Mouse (Mus musculus) forebrain, embryonic 14.5 days (tissue): Measurements from ENCODE around the gene Phf20. TPM values are rescaled to one million over a fixed set of nuclear protein-coding genes. Genes with fewer than 3 reads are reported as not detected.
"Not testable (repeated sequence)": the region's sequence is repeated elsewhere in the genome, so short reads cannot be mapped to it uniquely, and the experiment has no call there.

Source experiments
- ATAC-seq: fragments of 200-750 bp; cut with Nextera tagmentation; 2 replicates; pipeline ENCODE4 v1.8.0; 2017; ENCODE audit warnings: mild to moderate bottlenecking, moderate library complexity
- DNase-seq: peaks from one replicate; pipeline ENCODE4 v3.0.0-alpha.2; 2015; ENCODE audit warnings: low spot score
- H3K27ac ChIP-seq: fragments of 300-500 bp; sonication (generic); 2 replicates; pipeline ENCODE4 v1.5.1; 2014; ENCODE audit warnings: low read depth, mild to moderate bottlenecking, control low read depth, low read length, moderate library complexity
- H3K27me3 ChIP-seq: fragments of 300-500 bp; sonication (generic); replicated peaks from 2 replicates; pipeline ENCODE4 v1.6.1; 2014; ENCODE audit warnings: low read length, control low read depth, mixed read lengths; ENCODE audit not compliant: control insufficient read depth, insufficient read depth
- H3K36me3 ChIP-seq: fragments of 300-500 bp; sonication (generic); 2 replicates; pipeline ENCODE4 v1.6.1; 2014; ENCODE audit warnings: low read length, control low read depth; ENCODE audit not compliant: control insufficient read depth, insufficient read depth
- H3K4me1 ChIP-seq: fragments of 300-500 bp; sonication (generic); 2 replicates; pipeline ENCODE4 v1.6.1; 2014; ENCODE audit warnings: antibody characterized with exemption, low read length, control low read depth; ENCODE audit not compliant: control insufficient read depth, insufficient read depth
- H3K4me2 ChIP-seq: fragments of 300-500 bp; sonication (generic); 2 replicates; pipeline ENCODE4 v1.6.1; 2014; ENCODE audit warnings: mild to moderate bottlenecking, control low read depth, low read length
- H3K4me3 ChIP-seq: fragments of 300-500 bp; sonication (generic); 2 replicates; pipeline ENCODE4 v1.5.1; 2014; ENCODE audit warnings: low read depth, low read length, control low read depth
- H3K9ac ChIP-seq: fragments of 300-500 bp; sonication (generic); 2 replicates; pipeline ENCODE4 v1.6.1; 2014; ENCODE audit warnings: mild to moderate bottlenecking, low read length, control low read depth, moderate library complexity
- H3K9me3 ChIP-seq: fragments of 300-500 bp; sonication (generic); replicated peaks from 2 replicates; pipeline ENCODE4 v1.6.1; 2016; ENCODE audit warnings: low read length, control low read depth, mixed read lengths; ENCODE audit not compliant: control insufficient read depth
- WGBS: fragments of 180-500 bp; shearing (Covaris S2); extraction: QIAGEN DNeasy Blood & Tissue Kit; methylation state at CpG from one replicate; pipeline ENCODE4 v1.1.7; 2014; 5-methylcytosine and 5-hydroxymethylcytosine counted together
- polyA plus RNA-seq: library from polyadenylated mRNA; unstranded; fragments of >200 nt; fragmentation: Nextera tagmentation; extraction: Ambion mirVana; gene quantifications from 2 replicates; pipeline ENCODE4 v1.2.1, GENCODE M21; 2014

Gene Phf20
- polyA plus RNA-seq, 1 experiment from 2014 or later, result 121 TPM

DNA sequence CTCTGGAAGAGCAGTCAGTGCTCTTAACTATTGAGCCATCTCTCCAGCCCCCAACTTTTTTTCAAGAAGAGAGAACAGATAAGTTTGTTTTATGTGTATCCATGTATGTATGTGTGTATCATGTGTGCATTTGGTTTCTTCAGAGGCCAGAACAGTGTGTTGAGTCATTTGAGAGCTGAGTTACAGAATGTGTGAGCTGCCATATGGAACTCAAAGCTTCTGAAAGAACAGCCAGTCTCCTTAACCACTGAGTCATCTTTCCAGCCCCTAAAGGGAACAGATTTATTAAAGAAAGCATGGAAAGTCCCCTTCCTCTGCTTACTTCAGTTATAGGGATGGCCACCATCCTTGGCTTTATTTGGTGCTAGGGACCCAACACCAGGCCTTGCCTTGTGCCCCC, 25.8 kb downstream of the Phf20 start:
- H3K36me3 ChIP-seq, result peaks cover 38% of the 10 kb centered on the region
- H3K9ac ChIP-seq, result no peak overlapping the region
- no peak overlapping the region for H3K4me2 ChIP-seq
- H3K27ac ChIP-seq, result no peak overlapping the region
- ATAC-seq, result no peak
- H3K4me1 ChIP-seq, result no peaks in the 10 kb centered on the region
- H3K27me3 ChIP-seq, result no peaks in the 10 kb centered on the region
- H3K9me3 ChIP-seq, result no peaks in the 10 kb centered on the region
- H3K4me3 ChIP-seq, result no peak overlapping the region
- DNase-seq, result no peak

DNA sequence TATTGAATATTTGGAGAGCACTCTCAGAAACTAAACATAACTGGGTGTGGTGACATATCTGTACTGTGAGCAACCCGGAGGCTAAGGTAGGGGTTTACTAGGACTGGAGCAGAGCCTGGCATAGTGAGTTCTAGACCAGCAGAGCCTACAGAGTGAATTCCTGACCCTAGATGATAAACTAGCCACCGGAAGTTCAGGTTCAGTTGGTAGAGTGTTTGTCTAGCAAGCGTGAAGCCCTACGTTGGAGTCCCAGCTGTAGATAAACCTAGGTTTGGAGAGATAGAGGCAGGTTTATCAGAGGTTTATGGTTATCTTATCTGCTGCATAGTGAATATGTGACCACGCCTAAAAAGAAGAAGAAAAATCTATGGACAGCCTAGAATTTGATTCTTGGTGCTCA, 27.8 kb downstream of the Phf20 start:
- Histone ChIP-seq H3K4me1 (no peaks in the 10 kb centered on the region), H3K9ac (no peak overlapping the region), H3K9me3 (no peaks in the 10 kb centered on the region), H3K27ac (no peak overlapping the region), H3K4me3 (no peak overlapping the region), H3K4me2 (no peak overlapping the region), H3K27me3 (no peaks in the 10 kb centered on the region), H3K36me3 (peaks cover 42% of the 10 kb centered on the region)
- DNase-seq (no peak), ATAC-seq (no peak)
- 96% methylated on average over 5 of the region's 5 CpGs for WGBS

- ATAC-seq (no peak), DNase-seq (no peak)
- Histone ChIP-seq H3K4me3 (no peak overlapping the region), H3K4me1 (no peaks in the 10 kb centered on the region), H3K27me3 (no peaks in the 10 kb centered on the region), H3K27ac (no peak overlapping the region), H3K4me2 (no peak overlapping the region), H3K9ac (no peak overlapping the region), H3K9me3 (no peaks in the 10 kb centered on the region), H3K36me3 (peaks cover 48% of the 10 kb centered on the region)
- WGBS, result 97% methylated on average over 1 of the region's 1 CpGs
These were observed 31.4 kb downstream of the Phf20 start for GRCm38 (mm10) chr2:156227689-156228088.

DNA sequence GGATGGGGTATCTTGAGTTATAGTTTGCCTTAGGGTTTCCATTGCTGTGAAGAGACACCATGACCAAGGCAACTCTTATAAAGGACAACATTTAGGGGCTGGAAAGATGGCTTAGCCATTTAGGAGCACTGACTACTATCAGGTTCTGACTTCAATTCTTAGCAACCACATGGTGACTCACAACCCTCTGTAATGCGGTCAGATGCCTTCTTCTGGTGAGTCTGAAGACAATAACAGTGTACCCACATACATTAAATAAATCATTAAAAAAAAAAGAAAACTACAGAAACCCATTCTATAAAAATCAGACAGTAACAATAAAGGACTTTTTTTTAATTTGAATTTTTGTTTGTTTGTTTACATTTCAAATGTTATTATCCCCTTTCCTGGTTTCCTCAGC, 32.9 kb downstream of the Phf20 start:
- DNase-seq (no peak), ATAC-seq (no peak)
- no peaks in the 10 kb centered on the region for H3K9me3 ChIP-seq
- H3K36me3 ChIP-seq, result peaks cover 44% of the 10 kb centered on the region
- H3K9ac ChIP-seq, result no peak overlapping the region
- no peak overlapping the region for H3K4me2 ChIP-seq
- H3K27ac ChIP-seq, result no peak overlapping the region
- H3K27me3 ChIP-seq, result no peaks in the 10 kb centered on the region
- H3K4me3 ChIP-seq, result no peak overlapping the region
- WGBS, result 95% methylated on average over 1 of the region's 1 CpGs
- H3K4me1 ChIP-seq, result no peaks in the 10 kb centered on the region

DNA sequence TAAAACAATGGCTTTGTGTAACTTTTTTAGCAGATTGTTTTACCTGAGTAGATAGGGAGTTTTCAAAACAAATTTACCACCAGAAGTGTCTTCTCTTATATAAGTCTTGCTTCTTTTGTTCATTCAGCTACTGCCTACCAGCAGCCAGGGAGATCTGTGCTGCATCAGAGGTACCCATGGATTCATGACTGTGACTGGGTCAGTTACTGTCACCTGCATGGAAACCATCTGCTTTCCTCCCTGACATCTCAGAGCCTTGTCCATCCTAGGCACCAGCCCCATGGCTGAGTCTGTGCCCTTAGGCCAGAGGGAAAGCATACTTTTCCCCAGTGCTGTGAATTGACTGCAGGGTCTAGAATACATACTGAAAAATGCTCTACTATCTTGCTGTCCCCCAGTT, 35.1 kb downstream of the Phf20 start:
- Histone ChIP-seq H3K9ac (no peak overlapping the region), H3K36me3 (peaks cover 32% of the 10 kb centered on the region), H3K9me3 (no peaks in the 10 kb centered on the region), H3K27me3 (no peaks in the 10 kb centered on the region), H3K4me1 (no peaks in the 10 kb centered on the region), H3K4me2 (no peak overlapping the region), H3K27ac (no peak overlapping the region), H3K4me3 (no peak overlapping the region)
- ATAC-seq (no peak), DNase-seq (no peak)

GRCm38 (mm10) chr2:156233275-156233948, 37.1 kb downstream of the Phf20 start:
- H3K4me2 ChIP-seq, result no peak overlapping the region
- no peaks in the 10 kb centered on the region for H3K27me3 ChIP-seq
- H3K9me3 ChIP-seq, result no peaks in the 10 kb centered on the region
- no peak overlapping the region for H3K4me3 ChIP-seq
- no peak overlapping the region for H3K9ac ChIP-seq
- WGBS, result 86% methylated on average over 3 of the region's 3 CpGs
- H3K36me3 ChIP-seq, result peaks cover 24% of the 10 kb centered on the region
- H3K4me1 ChIP-seq, result no peaks in the 10 kb centered on the region
- peak; percentile 64 for DNase-seq
- no peak overlapping the region for H3K27ac ChIP-seq
- peak; percentile 52; the same call in 1 of the 2 replicates for ATAC-seq

DNA sequence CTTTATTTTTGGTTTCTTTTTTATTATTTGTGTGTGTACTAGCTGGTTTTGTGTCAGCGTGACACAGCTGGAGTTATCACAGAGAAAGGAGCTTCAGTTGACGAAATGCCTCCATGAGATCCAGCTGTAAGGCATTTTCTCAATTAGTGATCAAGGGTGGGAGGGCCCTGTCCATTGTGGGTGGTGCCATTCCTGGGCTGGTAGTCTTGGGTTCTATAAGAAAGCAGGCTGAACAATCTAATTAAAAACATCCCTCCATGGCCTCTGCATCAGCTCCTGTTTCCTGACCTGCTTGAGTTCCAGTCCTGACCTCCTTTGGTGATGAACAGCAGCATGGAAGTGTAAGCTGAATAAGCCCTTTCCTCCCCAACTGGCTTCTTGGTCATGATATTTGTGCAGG, 37.8 kb downstream of the Phf20 start:
- not testable (repeated sequence) for H3K27ac ChIP-seq, DNase-seq, H3K4me2 ChIP-seq, H3K27me3 ChIP-seq, H3K4me1 ChIP-seq, H3K9ac ChIP-seq, H3K4me3 ChIP-seq, H3K9me3 ChIP-seq, ATAC-seq
- H3K36me3 ChIP-seq, result peaks cover 24% of the 10 kb centered on the region
- WGBS, result 73% methylated on average over 2 of the region's 2 CpGs

DNA sequence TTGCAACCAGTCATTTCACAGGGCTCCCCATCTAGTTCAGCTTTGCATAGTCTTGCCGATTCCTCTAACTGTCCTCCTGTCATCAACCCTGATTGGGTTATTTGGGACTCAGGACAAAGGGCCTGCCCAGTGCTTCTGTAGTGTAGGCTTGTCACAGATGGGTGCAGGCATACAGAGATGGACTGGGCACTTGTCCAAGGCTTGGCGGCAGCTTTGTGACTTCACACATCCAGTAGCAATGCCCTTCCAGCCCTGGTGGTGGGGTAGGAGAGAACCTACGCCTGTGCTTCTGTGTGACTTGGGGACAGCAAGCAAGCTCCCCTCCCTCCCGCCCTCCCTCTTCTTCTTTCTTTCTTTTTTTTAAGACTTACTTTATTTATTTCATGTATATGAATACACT, 39.6 kb downstream of the Phf20 start:
- DNase-seq, result peak; percentile 56
- ATAC-seq, result peak; percentile 40; the same call in 1 of the 2 replicates
- H3K36me3 ChIP-seq, result peaks cover 29% of the 10 kb centered on the region

GRCm38 (mm10) chr2:156241662-156242061, 45.4 kb downstream of the Phf20 start:
- Histone ChIP-seq H3K27ac (no peak overlapping the region), H3K4me1 (no peaks in the 10 kb centered on the region), H3K9ac (no peak overlapping the region), H3K9me3 (no peaks in the 10 kb centered on the region), H3K4me3 (no peak overlapping the region), H3K36me3 (peaks cover 12% of the 10 kb centered on the region), H3K4me2 (no peak overlapping the region), H3K27me3 (no peaks in the 10 kb centered on the region)
- ATAC-seq (no peak), DNase-seq (no peak)
- WGBS, result 85% methylated on average over 2 of the region's 2 CpGs

More for the DNA sequence above, 39.6 kb downstream of the Phf20 start:
- Histone ChIP-seq H3K4me1 (no peaks in the 10 kb centered on the region), H3K9ac (no peak overlapping the region), H3K4me3 (no peak overlapping the region), H3K4me2 (no peak overlapping the region), H3K27ac (no peak overlapping the region), H3K27me3 (no peaks in the 10 kb centered on the region), H3K9me3 (no peaks in the 10 kb centered on the region)
- 74% methylated on average over 4 of the region's 4 CpGs for WGBS
